Mouse (Mus musculus): ENCODE data around the gene Epb41l2. TPM values are rescaled to one million over a fixed set of nuclear protein-coding genes. Genes with fewer than 3 reads are reported as not detected.

Gene Epb41l2
- polyA plus RNA-seq, 1 experiment from 2014 or later = 40.8 TPM

Other genes with a start within 250 kb of the Epb41l2 start
- gene Akap7, start 51.9 kb upstream of the Epb41l2 start, polyA plus RNA-seq (2014; fragmentation: Nextera tagmentation; extraction: Ambion mirVana) = 20.5 and 22.1 TPM in 2 replicates
- gene Smlr1, start 176.5 kb downstream of the Epb41l2 start, polyA plus RNA-seq (2014; fragmentation: Nextera tagmentation; extraction: Ambion mirVana) = not detected in 2 replicates